Mouse (Mus musculus) olfactory bulb, adult 2 months (tissue): ENCODE results near the gene Pla2g7. TPM values are rescaled to one million over a fixed set of nuclear protein-coding genes. Genes with fewer than 3 reads are reported as not detected.

Experiments
- H3K27ac ChIP-seq: fragments of 200-500 bp; 2 replicates; pipeline ENCODE4 v1.5.1; 2012; ENCODE audit warnings: low read depth, low read length; ENCODE audit not compliant: insufficient read depth
- H3K4me1 ChIP-seq: fragments of 200-500 bp; 2 replicates; pipeline ENCODE4 v1.6.1; 2012; ENCODE audit warnings: low read length; ENCODE audit not compliant: control insufficient read depth, insufficient read depth
- H3K4me3 ChIP-seq: fragments of 200-500 bp; 2 replicates; pipeline ENCODE4 v1.5.1; 2012; ENCODE audit warnings: mild to moderate bottlenecking, low read depth, low read length, moderate library complexity; ENCODE audit not compliant: insufficient read depth
- CTCF ChIP-seq: fragments of 200-500 bp; IDR thresholded peaks from 2 replicates; pipeline ENCODE4 v1.5.1; 2012; ENCODE audit warnings: low read depth, mild to moderate bottlenecking, low read length, moderate library complexity; ENCODE audit not compliant: insufficient read depth
- POLR2A ChIP-seq: fragments of 200-500 bp; IDR thresholded peaks from 2 replicates; pipeline ENCODE4 v1.6.1; 2012; ENCODE audit warnings: mild to moderate bottlenecking, low read depth, low read length, moderate library complexity; ENCODE audit not compliant: insufficient read depth
- WGBS: fragments of 180-500 bp; shearing (Covaris S2); methylation state at CpG from one replicate; pipeline ENCODE4 v1.1.7; 2018; 5-methylcytosine and 5-hydroxymethylcytosine counted together
- polyA plus RNA-seq: library from polyadenylated mRNA; stranded (reverse); fragments of >200 nt; gene quantifications from 2 replicates; pipeline ENCODE4 v1.2.4, GENCODE M21; 2012; ENCODE audit warnings: low replicate concordance; ENCODE audit not compliant: missing spikeins, insufficient read depth, insufficient read length

The Pla2g7 gene
- polyA plus RNA-seq, 1 experiment, result 307 TPM

- TF ChIP-seq POLR2A (no peak), CTCF (no peak)
- WGBS, result 97% methylated on average over 2 of the region's 2 CpGs
- H3K27ac ChIP-seq, result no peak overlapping the region
- H3K4me1 ChIP-seq, result no peaks in the 10 kb centered on the region
- no peak overlapping the region for H3K4me3 ChIP-seq
Measured at GRCm38 (mm10) chr17:43597742-43598141, 29.8 kb downstream of the Pla2g7 start.

- Histone ChIP-seq H3K27ac (no peak overlapping the region), H3K4me3 (no peak overlapping the region), H3K4me1 (no peaks in the 10 kb centered on the region)
- TF ChIP-seq CTCF (no peak), POLR2A (no peak)
- WGBS, result 77% methylated on average over 4 of the region's 4 CpGs
Measured at GRCm38 (mm10) chr17:43598706-43599105, 30.8 kb downstream of the Pla2g7 start.

GRCm38 (mm10) chr17:43606704-43607103, 38.8 kb downstream of the Pla2g7 start:
- no peak overlapping the region for H3K27ac ChIP-seq
- no peak for TF ChIP-seq POLR2A
- peak; percentile 35; the same call in 1 of the 2 replicates for TF ChIP-seq CTCF
- no peak overlapping the region for H3K4me3 ChIP-seq
- WGBS, result 11% methylated on average over 3 of the region's 3 CpGs
- no peaks in the 10 kb centered on the region for H3K4me1 ChIP-seq

- TF ChIP-seq POLR2A (no peak), CTCF (peak; percentile 36; the same call in 1 of the 2 replicates)
- 15% methylated on average over 7 of the region's 7 CpGs for WGBS
- no peak overlapping the region for H3K4me3 ChIP-seq
- H3K27ac ChIP-seq, result no peak overlapping the region
- no peaks in the 10 kb centered on the region for H3K4me1 ChIP-seq
Measured at GRCm38 (mm10) chr17:43611586-43611985, 43.7 kb downstream of the Pla2g7 start.

- WGBS, result 71% methylated on average over 3 of the region's 3 CpGs
- Histone ChIP-seq H3K4me3 (no peak overlapping the region), H3K27ac (no peak overlapping the region), H3K4me1 (no peaks in the 10 kb centered on the region)
- TF ChIP-seq CTCF (no peak), POLR2A (no peak)
Measured at GRCm38 (mm10) chr17:43612221-43612620, 44.3 kb downstream of the Pla2g7 start.

GRCm38 (mm10) chr17:43619156-43619555, 51.3 kb downstream of the Pla2g7 start:
- Histone ChIP-seq H3K27ac (no peak overlapping the region), H3K4me3 (no peak overlapping the region), H3K4me1 (no peaks in the 10 kb centered on the region)
- 92% methylated on average over 9 of the region's 9 CpGs for WGBS
- TF ChIP-seq POLR2A, result no peak
- TF ChIP-seq CTCF, result no peak

- Histone ChIP-seq H3K27ac (no peak overlapping the region), H3K4me1 (no peaks in the 10 kb centered on the region), H3K4me3 (no peak overlapping the region)
- no peak for TF ChIP-seq POLR2A
- no peak for TF ChIP-seq CTCF
- WGBS, result 92% methylated on average over 10 of the region's 10 CpGs
Measured at GRCm38 (mm10) chr17:43622076-43622475, 54.2 kb downstream of the Pla2g7 start.

- H3K27ac ChIP-seq, result no peak overlapping the region
- peaks cover 13% of the 10 kb centered on the region for H3K4me1 ChIP-seq
- H3K4me3 ChIP-seq, result no peak overlapping the region
- no peak for TF ChIP-seq POLR2A
- TF ChIP-seq CTCF, result no peak
- WGBS, result 92% methylated on average over 10 of the region's 10 CpGs
Measured at GRCm38 (mm10) chr17:43628246-43628645, 60.3 kb downstream of the Pla2g7 start.

- Histone ChIP-seq H3K4me3 (peak overlapping the region; percentile 36; the same call in 1 of the 2 replicates), H3K27ac (no peak overlapping the region), H3K4me1 (peaks cover 13% of the 10 kb centered on the region)
- 31% methylated on average over 24 of the region's 24 CpGs for WGBS
- TF ChIP-seq CTCF (no peak), POLR2A (no peak)
Measured at GRCm38 (mm10) chr17:43629026-43629495, 61.2 kb downstream of the Pla2g7 start.
